Mouse (Mus musculus): Measurements from ENCODE around the gene Cryl1. TPM values are rescaled to one million over a fixed set of nuclear protein-coding genes. Genes with fewer than 3 reads are reported as not detected.

Cryl1 gene
- polyA plus RNA-seq, 1 experiment from 2014 or later: 5.4 TPM

DNA sequence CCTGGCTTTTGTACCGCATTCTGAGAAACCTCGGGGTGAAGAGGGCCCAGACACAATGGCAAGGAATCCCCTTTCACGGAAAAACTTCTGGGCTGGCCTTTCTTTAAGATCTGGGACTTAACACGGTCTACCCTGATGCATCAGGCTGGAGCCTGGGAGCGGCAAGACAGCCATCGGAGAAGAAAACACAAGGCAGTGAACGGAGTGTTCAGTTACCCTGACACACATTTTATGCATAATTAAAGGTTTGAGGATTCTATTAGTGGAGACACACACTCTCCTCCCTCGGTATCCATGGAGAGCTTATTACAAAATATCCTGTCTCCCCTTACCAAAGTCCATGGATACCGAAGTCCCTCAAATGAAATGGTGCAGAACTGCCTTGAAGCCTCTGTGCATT, 109.2 kb downstream of the Cryl1 start:
- no peak for DNase-seq (ENCODE audit: low spot score)
- peak overlapping the region; percentile 79 for H3K27ac ChIP-seq (replicated peaks)
- no peaks in the 10 kb centered on the region for H3K36me3 ChIP-seq
- no peaks in the 10 kb centered on the region for H3K9me3 ChIP-seq (replicated peaks)
- 44% methylated on average over 9 of the region's 9 CpGs for WGBS
- peaks cover 30% of the 10 kb centered on the region for H3K4me1 ChIP-seq
- H3K4me3 ChIP-seq: no peak overlapping the region
- no peaks in the 10 kb centered on the region for H3K27me3 ChIP-seq (ENCODE audit: low read depth, poor library complexity, severe bottlenecking)

DNA sequence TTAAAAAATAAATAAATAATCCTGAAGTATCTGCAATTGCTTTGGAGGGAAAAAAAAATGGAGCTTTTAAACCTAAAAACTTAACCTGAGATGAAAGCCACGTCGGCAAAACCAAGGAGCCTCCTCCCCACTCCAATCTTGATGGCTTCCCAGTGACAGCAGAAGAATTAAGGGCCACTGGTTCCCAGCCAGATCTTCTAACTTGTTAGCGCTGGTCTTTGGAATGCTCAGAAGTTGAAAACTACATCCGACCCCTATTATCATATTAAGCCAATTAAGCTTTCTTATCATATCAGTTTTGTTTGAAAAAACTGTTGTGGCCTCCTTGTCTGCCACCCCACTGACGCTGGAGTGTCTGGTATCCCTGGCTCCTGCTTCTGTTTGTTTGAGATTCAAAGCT, 114.5 kb downstream of the Cryl1 start:
- H3K27me3 ChIP-seq (ENCODE audit: low read depth, poor library complexity, severe bottlenecking): no peaks in the 10 kb centered on the region
- DNase-seq (ENCODE audit: low spot score): no peak
- no peak overlapping the region for H3K27ac ChIP-seq (replicated peaks)

GRCm38 (mm10) chr14:57282591-57282990, 115.7 kb downstream of the Cryl1 start:
- Histone ChIP-seq H3K27me3 (ENCODE audit: low read depth, poor library complexity, severe bottlenecking) (no peaks in the 10 kb centered on the region), H3K27ac (replicated peaks) (0 out of 2 replicates have a peak overlapping the region, but pooled peaks have one; percentile 1), H3K4me3 (no peak overlapping the region), H3K36me3 (no peaks in the 10 kb centered on the region), H3K9me3 (replicated peaks) (no peaks in the 10 kb centered on the region), H3K4me1 (peaks cover 17% of the 10 kb centered on the region)
- 63% methylated on average over 2 of the region's 2 CpGs for WGBS
- DNase-seq (ENCODE audit: low spot score): no peak

More for the DNA sequence above, 114.5 kb downstream of the Cryl1 start:
- WGBS: 66% methylated on average over 5 of the region's 5 CpGs
- Histone ChIP-seq H3K9me3 (replicated peaks) (no peaks in the 10 kb centered on the region), H3K36me3 (no peaks in the 10 kb centered on the region), H3K4me1 (peaks cover 28% of the 10 kb centered on the region), H3K4me3 (no peak overlapping the region)

DNA sequence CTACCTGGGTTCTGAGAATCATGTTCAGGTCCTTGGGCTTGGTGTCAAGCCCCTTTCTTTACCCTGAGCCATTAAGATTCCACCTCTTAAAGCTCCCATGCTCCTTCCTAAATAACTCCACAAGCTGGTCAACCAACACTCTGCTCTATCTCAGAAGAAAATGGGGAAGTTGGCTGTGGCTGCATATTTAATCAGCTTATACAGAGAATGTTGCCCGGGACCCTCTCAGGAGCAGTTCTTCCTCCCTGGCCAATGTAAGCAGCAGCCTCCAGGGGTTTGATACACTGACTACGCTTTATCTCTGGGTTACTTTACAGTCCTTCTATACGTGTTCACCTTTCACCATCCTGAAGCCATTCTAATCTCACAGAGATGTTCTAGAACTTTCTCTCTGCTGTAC, 117.5 kb downstream of the Cryl1 start:
- Histone ChIP-seq H3K9me3 (replicated peaks) (no peaks in the 10 kb centered on the region), H3K36me3 (no peaks in the 10 kb centered on the region), H3K27ac (replicated peaks) (no peak overlapping the region), H3K4me3 (no peak overlapping the region), H3K4me1 (peaks cover 10% of the 10 kb centered on the region), H3K27me3 (ENCODE audit: low read depth, poor library complexity, severe bottlenecking) (no peaks in the 10 kb centered on the region)
- 93% methylated on average over 3 of the region's 3 CpGs for WGBS
- no peak for DNase-seq (ENCODE audit: low spot score)

DNA sequence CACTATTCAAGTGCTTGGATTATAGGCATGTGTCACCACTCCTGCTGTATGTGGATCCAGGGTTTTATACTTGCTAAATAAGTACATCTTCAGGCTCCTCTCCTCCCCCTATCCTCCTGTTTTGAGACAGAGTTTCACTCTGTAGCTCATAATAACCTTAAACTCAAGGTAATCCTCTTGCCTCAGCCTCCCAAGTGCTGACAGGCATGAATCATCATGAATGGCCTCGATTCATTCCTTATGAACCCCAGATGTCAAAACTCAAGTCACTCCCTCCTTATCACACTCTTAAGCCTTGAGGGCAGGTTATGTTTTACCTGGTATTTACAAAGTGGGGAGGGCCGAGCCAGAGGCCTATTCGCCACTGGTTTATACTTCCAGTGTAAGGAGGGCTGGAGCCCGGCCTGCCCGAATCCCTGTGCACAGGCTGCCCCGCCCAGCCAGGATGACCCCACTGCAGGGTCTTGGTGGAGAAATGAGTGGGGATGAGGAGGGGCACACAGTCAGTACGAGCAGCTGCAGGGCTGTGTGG, 121.8 kb downstream of the Cryl1 start:
- H3K27ac ChIP-seq (replicated peaks): no peak overlapping the region
- H3K27me3 ChIP-seq (ENCODE audit: low read depth, poor library complexity, severe bottlenecking): no peaks in the 10 kb centered on the region
- no peaks in the 10 kb centered on the region for H3K36me3 ChIP-seq
- no peak overlapping the region for H3K4me3 ChIP-seq
- no peak for DNase-seq (ENCODE audit: low spot score)
- WGBS: 84% methylated on average over 7 of the region's 7 CpGs
- peaks cover under 1% of the 10 kb centered on the region for H3K4me1 ChIP-seq
- H3K9me3 ChIP-seq (replicated peaks): no peaks in the 10 kb centered on the region

DNA sequence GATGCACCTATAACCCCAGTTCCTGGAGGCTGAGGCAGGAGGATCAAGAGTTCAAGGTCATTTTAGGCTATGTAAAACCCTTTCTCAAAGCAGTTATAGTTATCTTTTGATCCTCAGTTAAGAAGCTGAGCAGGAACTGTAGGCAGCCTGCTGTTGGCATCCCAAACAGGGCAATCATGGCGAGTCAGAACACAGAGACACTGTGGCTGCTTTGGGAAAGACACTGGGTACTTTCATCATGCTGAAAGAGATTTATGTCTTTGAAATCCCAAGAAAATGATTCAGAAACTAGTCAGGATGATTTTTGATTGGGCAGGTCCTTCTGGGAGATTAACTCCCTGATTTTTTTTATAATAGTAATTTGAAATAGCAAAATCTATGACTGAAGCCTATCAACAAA, 126.0 kb downstream of the Cryl1 start:
- 81% methylated on average over 1 of the region's 1 CpGs for WGBS
- Histone ChIP-seq H3K36me3 (no peaks in the 10 kb centered on the region), H3K27ac (replicated peaks) (no peak overlapping the region), H3K9me3 (replicated peaks) (no peaks in the 10 kb centered on the region), H3K27me3 (ENCODE audit: low read depth, poor library complexity, severe bottlenecking) (no peaks in the 10 kb centered on the region), H3K4me1 (peaks cover 6% of the 10 kb centered on the region), H3K4me3 (no peak overlapping the region)
- no peak for DNase-seq (ENCODE audit: low spot score)

- no peak overlapping the region for H3K4me3 ChIP-seq
- no peaks in the 10 kb centered on the region for H3K27me3 ChIP-seq (ENCODE audit: low read depth, poor library complexity, severe bottlenecking)
- H3K9me3 ChIP-seq (replicated peaks): no peaks in the 10 kb centered on the region
- no peaks in the 10 kb centered on the region for H3K36me3 ChIP-seq
- no peak for DNase-seq (ENCODE audit: low spot score)
- H3K27ac ChIP-seq (replicated peaks): no peak overlapping the region
- H3K4me1 ChIP-seq: peaks cover 6% of the 10 kb centered on the region
- 86% methylated on average over 1 of the region's 1 CpGs for WGBS
Observed at GRCm38 (mm10) chr14:57271861-57272260, 126.5 kb downstream of the Cryl1 start.

DNA sequence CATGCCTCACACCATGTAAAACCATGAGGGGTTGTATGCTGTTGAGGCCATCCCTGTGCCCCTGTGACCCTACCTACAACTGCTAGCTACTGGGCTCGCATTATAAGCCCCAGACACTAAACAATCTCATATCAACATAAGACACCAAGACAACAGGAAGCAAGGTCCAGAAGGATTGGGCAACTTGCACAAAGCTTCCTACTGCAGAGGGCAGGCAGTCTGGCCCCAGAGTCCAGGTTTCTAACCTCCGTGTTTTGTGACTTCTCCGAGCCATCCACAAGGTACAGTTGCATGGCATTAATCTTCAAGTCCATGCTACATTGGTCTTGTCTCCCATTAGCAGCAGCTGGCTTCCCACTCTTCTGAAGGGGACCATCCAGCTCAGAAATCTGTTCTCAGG, 129.4 kb downstream of the Cryl1 start:
- H3K4me1 ChIP-seq: peaks cover 6% of the 10 kb centered on the region
- no peak overlapping the region for H3K4me3 ChIP-seq
- H3K27me3 ChIP-seq (ENCODE audit: low read depth, poor library complexity, severe bottlenecking): no peaks in the 10 kb centered on the region
- WGBS: 89% methylated on average over 3 of the region's 3 CpGs
- H3K36me3 ChIP-seq: no peaks in the 10 kb centered on the region
- no peaks in the 10 kb centered on the region for H3K9me3 ChIP-seq (replicated peaks)
- no peak overlapping the region for H3K27ac ChIP-seq (replicated peaks)
- no peak for DNase-seq (ENCODE audit: low spot score)

GRCm38 (mm10) chr14:57268344-57268743, 130.0 kb downstream of the Cryl1 start:
- Histone ChIP-seq H3K4me3 (no peak overlapping the region), H3K36me3 (no peaks in the 10 kb centered on the region), H3K4me1 (peaks cover 6% of the 10 kb centered on the region), H3K9me3 (replicated peaks) (no peaks in the 10 kb centered on the region), H3K27me3 (ENCODE audit: low read depth, poor library complexity, severe bottlenecking) (no peaks in the 10 kb centered on the region), H3K27ac (replicated peaks) (no peak overlapping the region)
- 88% methylated on average over 3 of the region's 3 CpGs for WGBS
- no peak for DNase-seq (ENCODE audit: low spot score)

- H3K4me1 ChIP-seq: no peaks in the 10 kb centered on the region
- no peaks in the 10 kb centered on the region for H3K36me3 ChIP-seq
- no peak overlapping the region for H3K4me3 ChIP-seq
- 88% methylated on average over 10 of the region's 10 CpGs for WGBS
- no peaks in the 10 kb centered on the region for H3K9me3 ChIP-seq (replicated peaks)
- no peak for DNase-seq (ENCODE audit: low spot score)
- H3K27ac ChIP-seq (replicated peaks): no peak overlapping the region
- H3K27me3 ChIP-seq (ENCODE audit: low read depth, poor library complexity, severe bottlenecking): no peaks in the 10 kb centered on the region
Observed at GRCm38 (mm10) chr14:57263943-57264342, 134.4 kb downstream of the Cryl1 start.

- Histone ChIP-seq H3K4me3 (no peak overlapping the region), H3K36me3 (no peaks in the 10 kb centered on the region), H3K4me1 (no peaks in the 10 kb centered on the region), H3K27ac (replicated peaks) (no peak overlapping the region), H3K9me3 (replicated peaks) (no peaks in the 10 kb centered on the region), H3K27me3 (ENCODE audit: low read depth, poor library complexity, severe bottlenecking) (no peaks in the 10 kb centered on the region)
- no peak for DNase-seq (ENCODE audit: low spot score)
- WGBS: 90% methylated on average over 8 of the region's 8 CpGs
Observed at GRCm38 (mm10) chr14:57259341-57259740, 139.0 kb downstream of the Cryl1 start.

- 70% methylated on average over 3 of the region's 3 CpGs for WGBS
- Histone ChIP-seq H3K4me1 (0 out of 2 replicates have a peak, but pooled peaks cover 4% of the 10 kb centered on the region), H3K36me3 (no peaks in the 10 kb centered on the region), H3K9me3 (replicated peaks) (no peaks in the 10 kb centered on the region), H3K27ac (replicated peaks) (no peak overlapping the region), H3K27me3 (ENCODE audit: low read depth, poor library complexity, severe bottlenecking) (no peaks in the 10 kb centered on the region), H3K4me3 (no peak overlapping the region)
- DNase-seq (ENCODE audit: low spot score): no peak
Observed at GRCm38 (mm10) chr14:57248661-57249060, 149.7 kb downstream of the Cryl1 start.

- 87% methylated on average over 6 of the region's 6 CpGs for WGBS
- H3K36me3 ChIP-seq: no peaks in the 10 kb centered on the region
- no peaks in the 10 kb centered on the region for H3K9me3 ChIP-seq (replicated peaks)
- no peak overlapping the region for H3K27ac ChIP-seq (replicated peaks)
- no peak for DNase-seq (ENCODE audit: low spot score)
- H3K4me1 ChIP-seq: 0 out of 2 replicates have a peak, but pooled peaks cover 4% of the 10 kb centered on the region
- no peak overlapping the region for H3K4me3 ChIP-seq
- no peaks in the 10 kb centered on the region for H3K27me3 ChIP-seq (ENCODE audit: low read depth, poor library complexity, severe bottlenecking)
Observed at GRCm38 (mm10) chr14:57246575-57246974, 151.8 kb downstream of the Cryl1 start.

- 89% methylated on average over 5 of the region's 5 CpGs for WGBS
- Histone ChIP-seq H3K4me1 (0 out of 2 replicates have a peak, but pooled peaks cover 3% of the 10 kb centered on the region), H3K4me3 (no peak overlapping the region), H3K27ac (replicated peaks) (no peak overlapping the region), H3K9me3 (replicated peaks) (no peaks in the 10 kb centered on the region), H3K27me3 (ENCODE audit: low read depth, poor library complexity, severe bottlenecking) (no peaks in the 10 kb centered on the region), H3K36me3 (no peaks in the 10 kb centered on the region)
- no peak for DNase-seq (ENCODE audit: low spot score)
Observed at GRCm38 (mm10) chr14:57242978-57243377, 155.4 kb downstream of the Cryl1 start.

All from midbrain, embryonic 10.5 days (tissue).